Mouse (Mus musculus) activated CD4-positive, CD25-positive, alpha-beta regulatory T cell, adult 4 months (primary cell): ENCODE measurements around the gene Frmpd2. TPM values are rescaled to one million over a fixed set of nuclear protein-coding genes. Genes with fewer than 3 reads are reported as not detected.

ENCODE experiments used
- polyA plus RNA-seq, 2 experiments: library from polyadenylated mRNA; unstranded; fragments of 100-300 nt; shearing (Covaris generic); gene quantifications; one replicate each; pipeline ENCODE4 v1.2.1; 2017

The Frmpd2 gene
- polyA plus RNA-seq, 2 experiments from 2014 or later, result not detected

Other genes starting within 250 kb of the Frmpd2 start
- gene Mapk8, start 24.5 kb upstream of the Frmpd2 start, polyA plus RNA-seq, result 10 to 100 TPM in 1 of 2 experiments, 1 to 10 TPM in 1; 9.8 to 12.4 TPM
- gene Ptpn20, start 117.5 kb downstream of the Frmpd2 start, polyA plus RNA-seq, result not detected